Mouse (Mus musculus): ENCODE data around the gene Sugp1. TPM values are rescaled to one million over a fixed set of nuclear protein-coding genes. Genes with fewer than 3 reads are reported as not detected.

The Sugp1 gene
- polyA plus RNA-seq, 1 experiment from 2014 or later: 17.7 TPM

DNA sequence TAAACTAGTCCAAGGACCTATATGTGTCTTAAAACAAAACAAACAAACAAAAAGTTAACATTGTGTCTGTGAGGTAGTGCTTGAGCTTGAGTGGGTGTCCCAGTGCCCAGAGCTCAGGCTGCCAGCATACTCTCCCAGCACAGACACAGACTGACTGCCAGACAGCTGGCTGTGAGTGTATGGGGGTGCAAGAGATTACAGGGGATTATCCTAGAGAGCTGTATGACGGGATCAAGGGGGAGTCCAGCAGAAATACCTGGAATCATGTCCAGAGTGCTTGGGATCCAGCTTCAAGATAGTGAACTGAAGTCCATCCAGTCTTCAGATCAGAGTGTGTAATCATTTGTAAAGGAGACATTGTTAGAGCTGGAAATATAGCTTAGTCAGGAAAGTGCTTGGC, 15.1 kb downstream of the Sugp1 start:
- H3K9ac ChIP-seq (ENCODE audit: low read depth, low read length): no peak overlapping the region
- no peak overlapping the region for H3K27ac ChIP-seq (ENCODE audit: low read depth, low read length)
- no peaks in the 10 kb centered on the region for H3K4me1 ChIP-seq (replicated peaks; ENCODE audit: control insufficient read depth, insufficient read depth, low read length)
- H3K4me2 ChIP-seq (replicated peaks; ENCODE audit: low read depth): no peak overlapping the region
- no peak for TF ChIP-seq CTCF (IDR thresholded peaks at IDR 0.05; ENCODE audit: low read depth)
- no peak for ATAC-seq
- no peaks in the 10 kb centered on the region for H3K27me3 ChIP-seq (replicated peaks; ENCODE audit: control insufficient read depth, insufficient read depth, low read length)
- H3K9me3 ChIP-seq (ENCODE audit: control insufficient read depth): no peaks in the 10 kb centered on the region
- H3K4me3 ChIP-seq (ENCODE audit: low read depth, low read length): no peak overlapping the region
- 81% methylated on average over 1 of the region's 1 CpGs for WGBS
- peaks cover 69% of the 10 kb centered on the region for H3K36me3 ChIP-seq (ENCODE audit: control insufficient read depth, insufficient read depth)

DNA sequence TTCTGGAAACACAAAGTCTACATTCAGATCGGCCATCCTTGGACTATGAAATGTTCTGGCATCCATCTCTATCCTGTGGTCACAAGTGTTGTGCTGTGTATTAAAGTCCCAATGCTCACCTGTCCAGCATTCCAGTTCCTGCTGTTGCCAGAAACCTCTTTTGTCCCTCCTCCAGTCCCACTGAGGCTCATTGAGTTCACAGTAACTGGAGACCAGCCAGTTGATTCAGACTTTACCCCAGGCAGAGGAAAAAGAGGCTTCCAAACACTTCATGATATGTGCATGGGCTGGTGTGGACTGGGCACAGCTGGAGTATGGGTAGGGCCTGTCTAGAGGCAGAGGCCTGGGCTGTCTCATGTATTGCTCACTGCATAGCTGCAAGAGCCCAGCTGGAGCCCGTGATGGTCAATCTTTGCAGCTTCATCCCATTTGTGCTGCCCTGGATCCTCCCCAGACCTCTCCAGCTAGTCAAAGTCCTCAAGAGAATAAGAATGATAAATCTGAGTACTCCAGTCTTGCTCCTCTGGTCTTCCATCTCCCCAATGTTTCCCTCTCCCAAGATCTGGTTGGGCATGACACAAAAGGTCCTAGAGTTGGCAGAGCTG, 29.3 kb downstream of the Sugp1 start:
- ATAC-seq: no peak
- peak overlapping the region; percentile 71 for H3K4me2 ChIP-seq (replicated peaks; ENCODE audit: low read depth)

DNA sequence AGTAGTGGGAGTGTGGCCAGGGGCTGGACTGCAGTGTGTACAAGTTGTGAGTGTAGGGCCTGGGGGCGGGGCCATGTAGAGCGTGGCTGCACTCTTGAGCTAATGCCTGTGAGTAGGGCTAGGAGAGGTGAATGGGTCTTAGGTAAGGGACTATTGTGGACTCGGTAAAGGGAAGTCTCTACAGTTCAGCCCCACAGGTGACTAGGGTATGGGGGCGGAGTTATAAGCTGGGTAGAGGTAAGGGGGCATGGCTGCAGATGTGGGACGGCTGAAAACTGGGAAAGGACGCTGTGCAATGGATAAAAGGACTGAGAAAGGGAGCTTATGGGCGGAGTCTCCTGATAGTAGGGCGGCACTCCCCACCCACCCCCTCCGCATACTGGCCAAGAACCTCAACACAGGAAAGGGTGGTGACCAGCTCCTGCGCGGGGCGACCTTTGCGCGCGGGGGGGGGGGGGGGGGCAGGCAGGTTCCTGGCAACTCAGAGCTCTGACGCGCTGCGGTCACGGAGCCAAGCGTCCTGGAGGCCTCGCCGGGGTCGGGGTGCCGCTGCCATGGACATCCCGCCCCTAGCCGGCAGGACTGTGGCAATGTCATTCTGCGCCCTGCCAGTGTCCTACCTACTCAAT, 29.9 kb downstream of the Sugp1 start, which contains the start of gene Tm6sf2:
Gene Tm6sf2 (plus strand): TSS at position 484 of the 629 bp plus-strand sequence.
- WGBS: 7% methylated on average over 17 of the region's 27 CpGs
- H3K4me3 ChIP-seq (ENCODE audit: low read depth, low read length): peak within 1 kb of the TSS; percentile 38
- H3K4me2 ChIP-seq (replicated peaks; ENCODE audit: low read depth): peak within 1 kb of the TSS; percentile 71
- no peaks in the 10 kb centered on the region for H3K4me1 ChIP-seq (replicated peaks; ENCODE audit: control insufficient read depth, insufficient read depth, low read length)
- H3K27ac ChIP-seq (ENCODE audit: low read depth, low read length): peak within 1 kb of the TSS; percentile 93
- H3K9me3 ChIP-seq (ENCODE audit: control insufficient read depth): no peaks in the 10 kb centered on the region
- no peaks in the 10 kb centered on the region for H3K27me3 ChIP-seq (replicated peaks; ENCODE audit: control insufficient read depth, insufficient read depth, low read length)
- peaks cover 50% of the 10 kb centered on the region for H3K36me3 ChIP-seq (ENCODE audit: control insufficient read depth, insufficient read depth)
- peak within 1 kb of the TSS; percentile 58 for H3K9ac ChIP-seq (ENCODE audit: low read depth, low read length)
- ATAC-seq: peak; percentile 80
- TF ChIP-seq CTCF (IDR thresholded peaks at IDR 0.05; ENCODE audit: low read depth): no peak

More for the DNA sequence above, 29.3 kb downstream of the Sugp1 start:
- H3K36me3 ChIP-seq (ENCODE audit: control insufficient read depth, insufficient read depth): peaks cover 45% of the 10 kb centered on the region
- no peaks in the 10 kb centered on the region for H3K9me3 ChIP-seq (ENCODE audit: control insufficient read depth)
- no peaks in the 10 kb centered on the region for H3K27me3 ChIP-seq (replicated peaks; ENCODE audit: control insufficient read depth, insufficient read depth, low read length)
- no peak for TF ChIP-seq CTCF (IDR thresholded peaks at IDR 0.05; ENCODE audit: low read depth)
- 0 out of 2 replicates have a peak overlapping the region, but pooled peaks have one; percentile 38 for H3K4me3 ChIP-seq (ENCODE audit: low read depth, low read length)
- H3K27ac ChIP-seq (ENCODE audit: low read depth, low read length): peak overlapping the region; percentile 93
- H3K9ac ChIP-seq (ENCODE audit: low read depth, low read length): no peak overlapping the region
- WGBS: 57% methylated on average over 2 of the region's 2 CpGs
- H3K4me1 ChIP-seq (replicated peaks; ENCODE audit: control insufficient read depth, insufficient read depth, low read length): no peaks in the 10 kb centered on the region

DNA sequence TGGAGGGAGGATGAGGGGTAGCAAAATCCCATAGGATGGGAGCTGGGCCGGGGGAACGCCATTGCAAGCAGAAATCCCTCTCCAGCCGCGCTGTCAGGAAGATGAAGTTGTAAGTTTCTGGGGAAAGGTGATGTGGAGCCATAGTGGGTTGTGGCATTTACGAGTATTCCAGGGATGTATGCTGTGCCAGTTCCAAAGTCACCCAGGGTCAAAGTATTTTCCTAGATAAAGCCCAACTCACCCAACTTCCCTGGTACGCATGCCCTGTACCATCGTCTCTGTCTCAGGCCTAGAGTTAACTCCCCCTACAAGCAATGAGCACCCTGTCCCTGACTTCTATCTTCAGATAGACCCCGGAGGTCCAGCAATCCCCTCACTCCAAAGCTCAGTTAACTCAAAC, 30.5 kb downstream of the Sugp1 start:
- 43% methylated on average over 8 of the region's 8 CpGs for WGBS
- Histone ChIP-seq H3K4me1 (replicated peaks; ENCODE audit: control insufficient read depth, insufficient read depth, low read length) (no peaks in the 10 kb centered on the region), H3K4me3 (ENCODE audit: low read depth, low read length) (peak overlapping the region; percentile 38), H3K4me2 (replicated peaks; ENCODE audit: low read depth) (peak overlapping the region; percentile 71), H3K9me3 (ENCODE audit: control insufficient read depth) (no peaks in the 10 kb centered on the region), H3K36me3 (ENCODE audit: control insufficient read depth, insufficient read depth) (peaks cover 49% of the 10 kb centered on the region), H3K27me3 (replicated peaks; ENCODE audit: control insufficient read depth, insufficient read depth, low read length) (no peaks in the 10 kb centered on the region), H3K9ac (ENCODE audit: low read depth, low read length) (peak overlapping the region; percentile 58), H3K27ac (ENCODE audit: low read depth, low read length) (peak overlapping the region; percentile 93)
- ATAC-seq: peak; percentile 58
- no peak for TF ChIP-seq CTCF (IDR thresholded peaks at IDR 0.05; ENCODE audit: low read depth)

DNA sequence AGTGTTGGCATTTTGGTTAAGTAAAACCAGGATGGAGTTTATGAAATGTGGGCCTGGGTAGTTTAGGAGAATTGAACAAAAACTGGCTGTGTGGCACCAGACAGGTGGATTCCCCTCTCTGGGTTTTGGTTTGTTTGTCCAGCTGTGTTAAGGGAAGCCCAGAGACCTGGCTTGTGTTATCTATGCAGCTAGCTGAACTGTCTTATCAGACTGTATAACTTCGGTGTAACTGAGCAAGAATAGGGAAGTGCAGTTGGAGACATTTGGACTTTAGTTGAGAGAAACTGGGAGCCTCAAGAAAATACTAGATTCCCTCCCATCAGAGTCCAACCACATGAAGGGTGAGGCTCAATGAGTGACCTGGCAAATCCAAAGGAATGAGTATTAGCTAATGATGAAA, 31.1 kb downstream of the Sugp1 start:
- H3K27me3 ChIP-seq (replicated peaks; ENCODE audit: control insufficient read depth, insufficient read depth, low read length): no peaks in the 10 kb centered on the region
- H3K9ac ChIP-seq (ENCODE audit: low read depth, low read length): no peak overlapping the region
- H3K9me3 ChIP-seq (ENCODE audit: control insufficient read depth): no peaks in the 10 kb centered on the region
- peak overlapping the region; percentile 93 for H3K27ac ChIP-seq (ENCODE audit: low read depth, low read length)
- peak; percentile 46 for ATAC-seq
- TF ChIP-seq CTCF (IDR thresholded peaks at IDR 0.05; ENCODE audit: low read depth): no peak
- peak overlapping the region; percentile 71 for H3K4me2 ChIP-seq (replicated peaks; ENCODE audit: low read depth)
- 49% methylated on average over 1 of the region's 1 CpGs for WGBS
- no peaks in the 10 kb centered on the region for H3K4me1 ChIP-seq (replicated peaks; ENCODE audit: control insufficient read depth, insufficient read depth, low read length)
- peak overlapping the region; percentile 38 for H3K4me3 ChIP-seq (ENCODE audit: low read depth, low read length)
- peaks cover 49% of the 10 kb centered on the region for H3K36me3 ChIP-seq (ENCODE audit: control insufficient read depth, insufficient read depth)

DNA sequence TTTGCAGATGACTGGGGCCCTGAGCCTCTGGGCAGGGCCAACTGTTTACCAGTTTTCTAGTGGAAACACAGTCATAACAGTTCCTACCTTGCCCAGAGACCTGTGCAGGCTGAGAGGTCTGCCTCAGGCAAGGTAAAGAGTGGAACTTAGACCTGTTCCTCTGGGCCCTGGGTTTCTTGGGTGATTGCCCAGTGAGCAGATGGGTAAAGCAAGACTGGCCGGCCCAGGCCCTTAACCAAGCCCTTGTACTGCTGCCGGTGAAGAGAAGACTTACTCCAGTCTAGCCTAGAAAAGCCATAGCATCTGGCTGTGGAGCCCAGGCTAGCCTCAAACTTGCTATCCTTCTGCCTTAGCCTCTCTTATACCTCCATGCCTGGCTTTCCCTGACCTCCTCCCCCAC, 39.4 kb downstream of the Sugp1 start:
- no peak overlapping the region for H3K27ac ChIP-seq (ENCODE audit: low read depth, low read length)
- peaks cover 22% of the 10 kb centered on the region for H3K36me3 ChIP-seq (ENCODE audit: control insufficient read depth, insufficient read depth)
- no peaks in the 10 kb centered on the region for H3K9me3 ChIP-seq (ENCODE audit: control insufficient read depth)
- H3K9ac ChIP-seq (ENCODE audit: low read depth, low read length): no peak overlapping the region
- WGBS: 83% methylated on average over 2 of the region's 2 CpGs
- no peak overlapping the region for H3K4me3 ChIP-seq (ENCODE audit: low read depth, low read length)
- TF ChIP-seq CTCF (IDR thresholded peaks at IDR 0.05; ENCODE audit: low read depth): no peak
- peaks cover 52% of the 10 kb centered on the region for H3K27me3 ChIP-seq (replicated peaks; ENCODE audit: control insufficient read depth, insufficient read depth, low read length)
- H3K4me1 ChIP-seq (replicated peaks; ENCODE audit: control insufficient read depth, insufficient read depth, low read length): no peaks in the 10 kb centered on the region
- H3K4me2 ChIP-seq (replicated peaks; ENCODE audit: low read depth): no peak overlapping the region
- no peak for ATAC-seq
